Mouse (Mus musculus) midbrain, embryonic 15.5 days (tissue): Measurements from ENCODE around the gene Tex29. TPM values are rescaled to one million over a fixed set of nuclear protein-coding genes. Genes with fewer than 3 reads are reported as not detected.

ENCODE experiments used
- ATAC-seq: fragments of 200-750 bp; cut with Nextera tagmentation; replicated peaks from 2 replicates; pipeline ENCODE4 v1.8.0; 2017; ENCODE audit warnings: moderate TSS enrichment
- H3K27ac ChIP-seq: fragments of 300-500 bp; sonication (generic); 2 replicates; pipeline ENCODE4 v1.5.1; 2015; ENCODE audit warnings: mild to moderate bottlenecking, inconsistent platforms
- H3K27me3 ChIP-seq: fragments of 300-500 bp; sonication (generic); replicated peaks from 2 replicates; pipeline ENCODE4 v1.6.1; 2015; ENCODE audit warnings: inconsistent platforms
- H3K36me3 ChIP-seq: fragments of 300-500 bp; sonication (generic); replicated peaks from 2 replicates; pipeline ENCODE4 v1.6.1; 2015; ENCODE audit warnings: inconsistent platforms
- H3K4me1 ChIP-seq: fragments of 300-500 bp; sonication (generic); 2 replicates; pipeline ENCODE4 v1.6.1; 2015; ENCODE audit warnings: inconsistent platforms
- H3K4me2 ChIP-seq: fragments of 300-500 bp; sonication (generic); 2 replicates; pipeline ENCODE4 v1.6.1; 2015; ENCODE audit warnings: inconsistent platforms, mild to moderate bottlenecking, moderate library complexity
- H3K4me3 ChIP-seq: fragments of 300-500 bp; sonication (generic); 2 replicates; pipeline ENCODE4 v1.5.1; 2015; ENCODE audit warnings: mild to moderate bottlenecking, inconsistent platforms
- H3K9ac ChIP-seq: fragments of 300-500 bp; sonication (generic); 2 replicates; pipeline ENCODE4 v1.6.1; 2015; ENCODE audit warnings: mild to moderate bottlenecking, inconsistent platforms
- H3K9me3 ChIP-seq: fragments of 300-500 bp; sonication (generic); 2 replicates; pipeline ENCODE4 v1.6.1; 2016; ENCODE audit warnings: inconsistent platforms
- WGBS: fragments of 180-500 bp; shearing (Covaris S2); methylation state at CpG from one replicate; pipeline ENCODE4 v1.1.7; 2015; ENCODE audit warnings: mixed read lengths; 5-methylcytosine and 5-hydroxymethylcytosine counted together
- polyA plus RNA-seq: library from polyadenylated mRNA; unstranded; fragments of >200 nt; fragmentation: Nextera tagmentation; extraction: Ambion mirVana; gene quantifications from 2 replicates; pipeline ENCODE4 v1.2.1, GENCODE M21; 2015

Tex29 gene
- polyA plus RNA-seq: 0.27 and 0.44 TPM in 2 replicates

GRCm38 (mm10) chr8:11840174-11840573 lies at the start of gene Tex29:
Tex29 (plus strand) TSS chr8:11840474.
- Histone ChIP-seq H3K4me2 (no peak within 1 kb of the TSS), H3K4me3 (no peak within 1 kb of the TSS), H3K27me3 (no peaks in the 10 kb centered on the region), H3K9ac (no peak within 1 kb of the TSS), H3K9me3 (no peaks in the 10 kb centered on the region), H3K36me3 (0 out of 2 replicates have a peak, but pooled peaks cover under 1% of the 10 kb centered on the region), H3K27ac (no peak within 1 kb of the TSS; the same call in 1 of the 2 replicates), H3K4me1 (peaks cover 29% of the 10 kb centered on the region)
- 91% methylated on average over 5 of the region's 5 CpGs for WGBS
- no peak for ATAC-seq

GRCm38 (mm10) chr8:11794956-11795355 lies 45.3 kb upstream of the Tex29 start:
- Histone ChIP-seq H3K9me3 (no peaks in the 10 kb centered on the region), H3K27ac (no peak overlapping the region), H3K9ac (no peak overlapping the region), H3K4me3 (no peak overlapping the region), H3K4me2 (no peak overlapping the region), H3K36me3 (peaks cover 4% of the 10 kb centered on the region; the same call in 1 of the 2 replicates), H3K27me3 (no peaks in the 10 kb centered on the region), H3K4me1 (no peaks in the 10 kb centered on the region; the same call in 1 of the 2 replicates)
- no peak for ATAC-seq

- Histone ChIP-seq H3K9me3 (no peaks in the 10 kb centered on the region), H3K4me3 (no peak overlapping the region), H3K36me3 (0 out of 2 replicates have a peak, but pooled peaks cover 10% of the 10 kb centered on the region), H3K27me3 (no peaks in the 10 kb centered on the region), H3K27ac (no peak overlapping the region), H3K4me2 (no peak overlapping the region), H3K9ac (no peak overlapping the region), H3K4me1 (no peaks in the 10 kb centered on the region; the same call in 1 of the 2 replicates)
- 0 out of 2 replicates have a peak, but pooled peaks have one; percentile 47 for ATAC-seq
- WGBS: 79% methylated on average over 8 of the region's 8 CpGs
These were observed 43.1 kb upstream of the Tex29 start for GRCm38 (mm10) chr8:11797128-11797527.

DNA sequence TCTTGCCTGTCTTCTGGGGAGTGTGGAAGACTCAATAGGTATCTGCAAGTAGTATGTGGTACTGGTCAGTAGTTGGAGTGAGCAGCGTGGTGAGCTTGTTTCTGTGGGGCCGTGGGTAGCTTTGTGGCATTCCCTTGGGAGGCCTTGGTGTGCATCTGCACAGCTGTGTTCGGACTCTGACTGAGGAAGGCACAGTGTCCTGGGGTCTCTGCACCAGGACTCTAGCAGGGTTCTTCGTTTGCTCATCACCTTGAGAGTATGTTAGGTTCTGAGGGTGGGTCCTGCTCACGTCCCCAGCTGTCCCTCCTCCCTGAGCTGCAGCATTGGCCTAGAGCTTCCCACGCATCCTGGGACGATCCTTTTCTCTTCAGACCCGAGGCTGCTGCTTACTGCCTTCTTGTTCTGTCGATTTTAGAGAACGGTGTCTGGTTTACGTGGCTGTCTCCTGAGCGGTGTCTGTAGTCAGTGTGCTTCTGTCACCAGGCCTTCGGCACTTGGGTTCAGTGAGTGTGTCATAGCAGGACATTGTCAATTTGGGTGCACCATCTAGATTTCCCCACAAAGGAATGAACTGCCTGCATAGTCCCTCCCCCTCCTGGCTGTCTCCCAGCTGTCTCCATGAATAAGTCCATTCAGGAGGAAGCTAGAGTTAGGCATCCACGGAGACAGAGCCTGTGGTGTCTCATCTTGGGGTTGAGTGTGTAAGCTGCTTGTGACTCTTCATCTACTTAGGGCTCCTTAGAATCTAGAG lies 42.4 kb upstream of the Tex29 start:
- Histone ChIP-seq H3K27ac (peak overlapping the region; percentile 6; the same call in 1 of the 2 replicates), H3K4me2 (no peak overlapping the region), H3K4me1 (no peaks in the 10 kb centered on the region; the same call in 1 of the 2 replicates), H3K36me3 (0 out of 2 replicates have a peak, but pooled peaks cover 10% of the 10 kb centered on the region), H3K9ac (no peak overlapping the region), H3K27me3 (no peaks in the 10 kb centered on the region), H3K4me3 (no peak overlapping the region), H3K9me3 (no peaks in the 10 kb centered on the region)
- 79% methylated on average over 14 of the region's 14 CpGs for WGBS
- ATAC-seq: peak; percentile 61

- Histone ChIP-seq H3K27ac (peak overlapping the region; percentile 6; the same call in 1 of the 2 replicates), H3K9ac (no peak overlapping the region), H3K36me3 (0 out of 2 replicates have a peak, but pooled peaks cover 6% of the 10 kb centered on the region), H3K4me1 (no peaks in the 10 kb centered on the region; the same call in 1 of the 2 replicates), H3K9me3 (no peaks in the 10 kb centered on the region), H3K4me2 (no peak overlapping the region), H3K27me3 (no peaks in the 10 kb centered on the region), H3K4me3 (no peak overlapping the region)
- peak; percentile 22; the same call in 1 of the 2 replicates for ATAC-seq
- WGBS: 87% methylated on average over 4 of the region's 4 CpGs
These were observed 41.8 kb upstream of the Tex29 start for GRCm38 (mm10) chr8:11798480-11798867.

DNA sequence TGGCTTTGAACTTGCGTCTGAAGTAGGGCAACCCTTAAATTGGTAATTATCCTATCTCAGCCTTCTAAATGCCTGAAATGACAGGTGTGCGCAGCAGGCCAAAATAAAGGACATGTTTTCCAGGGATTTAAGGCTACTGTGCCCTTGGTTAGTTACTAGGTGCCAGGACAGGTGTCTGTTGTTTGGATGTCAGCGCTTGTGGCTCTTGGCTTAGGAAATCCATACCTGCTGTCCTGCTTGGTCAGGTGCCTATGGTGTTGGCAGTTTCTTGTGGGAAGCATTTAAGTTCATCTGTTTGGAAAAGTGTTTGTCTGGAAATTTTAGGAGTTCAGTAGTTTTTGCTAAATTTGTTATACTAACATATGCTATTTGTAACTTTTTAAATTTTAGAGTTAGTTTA lies 41.2 kb upstream of the Tex29 start:
- ATAC-seq: no peak
- no peak overlapping the region for H3K9ac ChIP-seq
- H3K4me3 ChIP-seq: no peak overlapping the region
- H3K4me2 ChIP-seq: no peak overlapping the region
- H3K9me3 ChIP-seq: no peaks in the 10 kb centered on the region
- over 99% methylated on average over 3 of the region's 3 CpGs for WGBS
- no peak overlapping the region for H3K27ac ChIP-seq
- no peaks in the 10 kb centered on the region; the same call in 1 of the 2 replicates for H3K4me1 ChIP-seq
- 0 out of 2 replicates have a peak, but pooled peaks cover 6% of the 10 kb centered on the region for H3K36me3 ChIP-seq
- H3K27me3 ChIP-seq: no peaks in the 10 kb centered on the region

GRCm38 (mm10) chr8:11800481-11800880 lies 39.8 kb upstream of the Tex29 start:
- WGBS: 90% methylated on average over 7 of the region's 7 CpGs
- H3K4me3 ChIP-seq: no peak overlapping the region
- peaks cover 12% of the 10 kb centered on the region; the same call in 1 of the 2 replicates for H3K36me3 ChIP-seq

DNA sequence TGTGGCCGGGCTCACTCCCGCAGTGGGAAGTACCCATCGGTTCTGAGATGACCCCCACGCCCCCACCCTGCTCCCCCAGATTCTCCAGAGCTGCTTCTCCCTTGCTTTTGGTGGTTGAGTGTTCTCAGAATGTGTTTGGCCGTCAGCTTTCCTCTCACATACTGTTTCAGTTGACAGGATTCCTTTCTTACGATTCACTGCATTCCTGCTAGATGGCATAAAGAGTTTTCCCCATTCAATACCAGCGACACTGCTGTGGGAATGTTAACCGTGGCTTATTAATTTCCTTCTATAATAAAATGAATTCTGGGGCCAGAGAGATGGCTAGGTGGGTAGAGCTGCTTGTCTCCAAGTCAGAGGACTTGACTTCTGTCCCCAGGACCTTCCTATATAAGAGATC lies 38.7 kb upstream of the Tex29 start:
- Histone ChIP-seq H3K27ac (no peak overlapping the region), H3K4me3 (no peak overlapping the region), H3K9me3 (no peaks in the 10 kb centered on the region), H3K36me3 (peaks cover 17% of the 10 kb centered on the region; the same call in 1 of the 2 replicates), H3K9ac (no peak overlapping the region), H3K4me1 (no peaks in the 10 kb centered on the region; the same call in 1 of the 2 replicates), H3K4me2 (no peak overlapping the region), H3K27me3 (no peaks in the 10 kb centered on the region)
- no peak for ATAC-seq
- WGBS: 38% methylated on average over 8 of the region's 8 CpGs

More at GRCm38 (mm10) chr8:11800481-11800880, 39.8 kb upstream of the Tex29 start:
- Histone ChIP-seq H3K27me3 (no peaks in the 10 kb centered on the region), H3K27ac (no peak overlapping the region), H3K4me2 (no peak overlapping the region), H3K9me3 (no peaks in the 10 kb centered on the region), H3K4me1 (no peaks in the 10 kb centered on the region; the same call in 1 of the 2 replicates), H3K9ac (no peak overlapping the region)
- no peak for ATAC-seq

DNA sequence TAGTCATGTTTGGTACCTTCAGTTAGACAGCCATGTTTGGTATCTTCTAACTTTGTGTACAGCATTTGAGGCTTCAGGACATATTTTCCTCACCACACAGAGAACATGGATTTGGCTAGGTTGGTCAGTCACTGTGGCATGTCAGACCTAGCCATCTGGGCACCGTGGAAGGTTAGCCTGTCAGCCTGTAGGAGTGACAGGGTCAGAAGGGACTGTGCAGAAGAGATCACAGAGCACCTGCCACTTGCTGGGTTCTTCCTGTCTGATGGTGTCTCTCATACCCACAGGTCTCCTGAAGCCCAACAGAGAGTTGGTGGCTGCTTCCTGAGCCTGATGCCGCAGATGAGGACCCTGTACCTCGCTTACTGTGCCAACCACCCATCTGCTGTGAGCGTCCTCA lies 35.4 kb upstream of the Tex29 start:
- H3K27ac ChIP-seq: no peak overlapping the region
- 0 out of 2 replicates have a peak, but pooled peaks cover 3% of the 10 kb centered on the region for H3K4me1 ChIP-seq
- H3K4me2 ChIP-seq: no peak overlapping the region
- no peak overlapping the region for H3K9ac ChIP-seq
- WGBS: 91% methylated on average over 4 of the region's 4 CpGs
- H3K4me3 ChIP-seq: no peak overlapping the region
- H3K9me3 ChIP-seq: no peaks in the 10 kb centered on the region
- no peak for ATAC-seq
- no peaks in the 10 kb centered on the region for H3K27me3 ChIP-seq
- peaks cover 42% of the 10 kb centered on the region for H3K36me3 ChIP-seq

DNA sequence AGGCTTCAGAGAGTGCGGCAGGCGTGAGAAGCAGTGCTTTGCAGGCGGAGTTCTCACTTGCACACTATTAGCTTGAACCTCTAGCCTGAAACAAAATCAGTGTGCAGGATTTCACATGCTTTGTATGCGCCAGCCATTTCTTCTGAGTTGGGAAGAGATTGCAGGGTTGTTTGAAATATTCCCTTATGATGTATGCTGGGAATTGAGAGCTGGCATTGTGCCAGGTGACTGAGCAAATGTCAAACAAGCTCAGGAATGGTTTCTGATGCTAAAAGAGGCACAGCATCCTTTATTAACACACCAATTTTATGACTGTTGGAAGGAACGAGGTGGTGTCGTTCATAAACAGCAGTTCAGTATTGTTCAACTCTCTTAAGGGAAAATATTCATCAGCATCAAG lies 34.0 kb upstream of the Tex29 start:
- WGBS: 78% methylated on average over 6 of the region's 6 CpGs
- no peaks in the 10 kb centered on the region for H3K27me3 ChIP-seq
- peaks cover 49% of the 10 kb centered on the region for H3K36me3 ChIP-seq
- no peak overlapping the region for H3K9ac ChIP-seq
- no peak overlapping the region for H3K4me3 ChIP-seq
- no peak for ATAC-seq
- H3K4me2 ChIP-seq: no peak overlapping the region
- no peaks in the 10 kb centered on the region for H3K9me3 ChIP-seq
- H3K27ac ChIP-seq: 0 out of 2 replicates have a peak overlapping the region, but pooled peaks have one; percentile 43
- H3K4me1 ChIP-seq: 0 out of 2 replicates have a peak, but pooled peaks cover 3% of the 10 kb centered on the region

- Histone ChIP-seq H3K9ac (no peak overlapping the region), H3K4me2 (no peak overlapping the region), H3K36me3 (peaks cover 57% of the 10 kb centered on the region), H3K4me3 (no peak overlapping the region), H3K27me3 (no peaks in the 10 kb centered on the region), H3K4me1 (0 out of 2 replicates have a peak, but pooled peaks cover 3% of the 10 kb centered on the region), H3K9me3 (no peaks in the 10 kb centered on the region), H3K27ac (no peak overlapping the region)
- ATAC-seq: no peak
- WGBS: 77% methylated on average over 3 of the region's 3 CpGs
These were observed 32.9 kb upstream of the Tex29 start for GRCm38 (mm10) chr8:11807361-11807760.

GRCm38 (mm10) chr8:11808047-11808446 lies 32.2 kb upstream of the Tex29 start:
- WGBS: 91% methylated on average over 5 of the region's 5 CpGs
- peaks cover 62% of the 10 kb centered on the region for H3K36me3 ChIP-seq
- H3K9ac ChIP-seq: no peak overlapping the region
- H3K4me2 ChIP-seq: no peak overlapping the region
- 0 out of 2 replicates have a peak, but pooled peaks cover 3% of the 10 kb centered on the region for H3K4me1 ChIP-seq
- no peak overlapping the region for H3K4me3 ChIP-seq
- no peak overlapping the region for H3K27ac ChIP-seq
- no peaks in the 10 kb centered on the region for H3K27me3 ChIP-seq
- no peak for ATAC-seq
- H3K9me3 ChIP-seq: no peaks in the 10 kb centered on the region
